12 mouse cellular contexts compared by ENCODE assay signal in the genomic region with DNA sequence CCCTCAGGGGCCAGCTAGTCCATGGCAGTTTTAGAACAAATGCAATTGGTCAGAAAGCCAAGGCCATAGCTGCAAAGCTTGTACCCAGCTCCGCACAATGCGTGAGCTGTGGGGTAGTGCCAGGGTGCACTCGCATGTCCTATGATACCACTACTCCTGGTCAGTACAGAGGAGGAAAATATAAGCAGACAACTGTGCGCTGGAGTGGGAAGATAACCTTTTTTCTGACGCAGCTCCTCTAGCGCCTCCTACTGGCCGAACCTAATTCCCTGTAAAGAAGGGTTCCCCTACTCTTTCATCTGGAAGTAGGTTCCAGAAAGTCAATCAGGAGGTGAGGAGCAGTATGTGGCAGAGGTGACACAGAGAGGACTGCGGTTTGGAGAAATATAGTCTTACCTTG.
DNase-seq lines count a peak whose midpoint lies in the region; ATAC-seq lines count a peak whose summit lies in the region.
"Had no signal": no experiment of that assay in that cellular context is flagged by ENCODE, and none has a peak within 500 bp of the region (broad histone marks: within the 10 kb centered on the region; RNA-seq: fewer than 3 reads in every experiment).

No protein-coding gene starts in this region.

- no peaks in the 10 kb centered on the region for H3K9me3 ChIP-seq in lung, embryonic 15.5 days
- H3K9me3 ChIP-seq in liver, embryonic 11.5 days (ENCODE audit: control insufficient read depth, low read length), result no peaks in the 10 kb centered on the region
- H3K9me3 ChIP-seq: kidney, embryonic 15.5 days; limb, embryonic 13.5 days had no signal

- H3K27ac ChIP-seq in lung, embryonic 15.5 days, result peak overlapping the region; percentile 48; the same call in 1 of the 2 replicates
- no peak overlapping the region for H3K27ac ChIP-seq in liver, embryonic 11.5 days (ENCODE audit: low read depth, low read length)
- H3K27ac ChIP-seq: kidney, embryonic 15.5 days; limb, embryonic 13.5 days had no signal

- 62% methylated on average over 8 of the region's 8 CpGs for WGBS in lung, embryonic 15.5 days
- WGBS in liver, embryonic 11.5 days, result 48% methylated on average over 8 of the region's 8 CpGs

- H3K4me1 ChIP-seq in lung, embryonic 15.5 days, result peaks cover 20% of the 10 kb centered on the region
- no peaks in the 10 kb centered on the region for H3K4me1 ChIP-seq in liver, embryonic 11.5 days (replicated peaks; ENCODE audit: control insufficient read depth, insufficient read depth, low read length)
- H3K4me1 ChIP-seq: kidney, embryonic 15.5 days had no signal

- no peak for ATAC-seq in lung, embryonic 15.5 days (ENCODE audit: borderline replicate concordance, extremely low read depth, low FRiP score, low TSS enrichment)
- ATAC-seq in liver, embryonic 11.5 days (replicated peaks; ENCODE audit: low FRiP score), result peak; percentile 53; the same call in 1 of the 2 replicates
- no peak for ATAC-seq in inflammation-experienced regulatory T-cells, adult 6 months

- peak; percentile 21 for DNase-seq in embryo, embryonic 11 days
- no peak for DNase-seq in embryo, embryonic 9.5 days (ENCODE audit: extremely low spot score)
- no peak for DNase-seq in lung, postnatal 4 days
- peak; percentile 64 for DNase-seq in R1 (ENCODE audit: low read depth, low spot score)
- DNase-seq in liver, embryonic 11.5 days (ENCODE audit: low spot score), result no peak
- no peak for DNase-seq in urinary bladder, adult 2 months (ENCODE audit: low spot score)
- DNase-seq: cerebellum, adult 9-10 months; heart, adult 18-20 months had no signal

- H3K9ac ChIP-seq in lung, embryonic 15.5 days, result no peak overlapping the region
- no peak overlapping the region for H3K9ac ChIP-seq in liver, embryonic 11.5 days (ENCODE audit: low read depth, low read length)
- H3K9ac ChIP-seq: kidney, embryonic 15.5 days; limb, embryonic 13.5 days had no signal

- no peak overlapping the region for H3K4me3 ChIP-seq in lung, embryonic 15.5 days
- H3K4me3 ChIP-seq in liver, embryonic 11.5 days (ENCODE audit: low read depth, low read length), result no peak overlapping the region
- H3K4me3 ChIP-seq: kidney, embryonic 15.5 days; limb, embryonic 13.5 days had no signal

- no peaks in the 10 kb centered on the region for H3K36me3 ChIP-seq in lung, embryonic 15.5 days
- no peaks in the 10 kb centered on the region for H3K36me3 ChIP-seq in liver, embryonic 11.5 days (ENCODE audit: control insufficient read depth, insufficient read depth, low read length)
- H3K36me3 ChIP-seq: kidney, embryonic 15.5 days; limb, embryonic 13.5 days had no signal

- H3K4me2 ChIP-seq in lung, embryonic 15.5 days, result no peak overlapping the region
- no peak overlapping the region for H3K4me2 ChIP-seq in liver, embryonic 11.5 days
- H3K4me2 ChIP-seq: kidney, embryonic 15.5 days; limb, embryonic 13.5 days had no signal

- H3K27me3 ChIP-seq in lung, embryonic 15.5 days, result no peaks in the 10 kb centered on the region
- H3K27me3 ChIP-seq in liver, embryonic 11.5 days (replicated peaks; ENCODE audit: control insufficient read depth, insufficient read depth, low read length), result no peaks in the 10 kb centered on the region
- H3K27me3 ChIP-seq: kidney, embryonic 15.5 days; limb, embryonic 13.5 days had no signal

Comparison
In these comparisons a context has a peak if more than half of its experiments do, and no peak if none do; other contexts are left out.
1. DNase-seq: peak in embryo, embryonic 11 days (single experiment) and R1 (single experiment); none in embryo, embryonic 9.5 days (single experiment), lung, postnatal 4 days (0 of 2), liver, embryonic 11.5 days (single experiment) and urinary bladder, adult 2 months (single experiment).